Mouse (Mus musculus): Measurements from ENCODE around the gene Dydc2. TPM values are rescaled to one million over a fixed set of nuclear protein-coding genes. Genes with fewer than 3 reads are reported as not detected.

Gene Dydc2
- polyA plus RNA-seq, 2 experiments from 2014 or later = not detected

DNA sequence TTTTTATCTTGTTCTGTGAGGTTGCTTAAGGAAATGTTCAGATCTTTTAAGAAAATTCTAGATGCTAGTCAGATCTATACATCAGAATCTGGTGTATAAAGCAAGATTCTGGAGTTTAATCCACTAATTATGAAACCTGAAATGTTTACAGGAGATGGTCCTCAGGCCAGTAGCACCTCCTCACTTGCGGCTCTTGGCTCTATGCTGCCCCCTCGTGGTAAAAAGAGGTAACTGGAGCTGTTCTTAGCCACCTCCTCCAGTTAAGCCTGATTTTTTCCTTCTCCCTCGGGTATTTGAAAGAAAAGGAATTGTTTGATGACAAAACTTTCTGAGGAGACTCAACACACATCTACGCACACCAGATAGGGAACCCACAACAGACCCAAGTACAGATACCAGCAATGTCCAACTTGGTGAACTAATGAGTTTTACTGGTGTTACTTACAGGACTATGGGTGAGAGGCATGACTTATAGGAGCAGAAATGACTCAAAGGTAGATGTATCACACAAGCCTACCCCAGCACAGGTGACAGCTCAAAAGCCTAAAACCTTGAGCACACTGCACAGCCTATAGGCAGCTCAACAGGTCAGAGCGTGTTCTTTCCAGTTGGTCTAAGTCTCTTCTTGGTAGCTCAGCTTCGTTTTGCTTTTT is 33.7 kb downstream of the Dydc2 start:
- peak; percentile 68 for ATAC-seq

DNA sequence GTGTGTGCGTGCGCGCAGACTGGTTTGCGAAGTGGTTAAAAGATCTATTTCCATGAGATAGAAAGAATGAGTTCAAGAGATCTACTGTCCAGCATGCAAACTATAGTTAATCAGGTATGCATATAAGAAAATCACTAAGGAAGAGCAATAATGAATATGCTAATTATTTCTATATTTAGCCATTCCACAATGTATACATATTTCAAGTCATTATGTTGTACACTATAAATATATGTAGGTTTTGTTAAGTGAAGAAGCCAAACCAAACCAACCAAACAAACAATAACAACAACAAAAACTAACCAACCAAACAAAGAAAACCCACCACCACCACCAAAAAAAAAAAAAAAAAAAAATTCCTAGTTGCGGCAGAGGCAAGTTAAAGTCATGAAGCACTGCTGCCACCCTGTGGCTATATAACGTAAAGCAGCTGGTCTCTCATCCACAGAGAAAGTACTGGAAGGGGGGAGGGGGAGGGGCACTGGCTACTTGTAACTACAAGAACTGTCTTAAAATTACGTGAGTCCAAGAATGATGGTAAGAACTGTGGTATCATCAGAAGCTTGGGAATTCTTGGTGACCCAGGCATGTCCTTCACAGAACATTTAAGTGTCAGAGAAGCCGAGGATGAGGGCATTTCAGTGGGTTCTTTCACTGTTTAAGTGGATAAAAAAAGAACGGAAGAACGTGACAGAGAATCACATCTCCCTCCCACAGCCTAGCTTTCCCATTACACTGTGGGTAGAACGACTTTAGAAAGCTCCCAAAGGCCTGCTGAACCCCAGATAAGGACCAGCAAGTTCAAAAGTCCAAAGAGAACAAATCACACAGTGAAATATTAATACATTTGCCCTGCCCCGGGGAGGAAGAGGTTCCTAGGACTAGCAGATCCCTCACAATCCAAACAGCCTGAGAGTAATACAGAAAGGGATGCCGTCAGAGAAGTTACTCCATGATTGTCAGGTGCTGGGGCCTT is 35.6 kb downstream of the Dydc2 start:
- ATAC-seq = peak; percentile 69

DNA sequence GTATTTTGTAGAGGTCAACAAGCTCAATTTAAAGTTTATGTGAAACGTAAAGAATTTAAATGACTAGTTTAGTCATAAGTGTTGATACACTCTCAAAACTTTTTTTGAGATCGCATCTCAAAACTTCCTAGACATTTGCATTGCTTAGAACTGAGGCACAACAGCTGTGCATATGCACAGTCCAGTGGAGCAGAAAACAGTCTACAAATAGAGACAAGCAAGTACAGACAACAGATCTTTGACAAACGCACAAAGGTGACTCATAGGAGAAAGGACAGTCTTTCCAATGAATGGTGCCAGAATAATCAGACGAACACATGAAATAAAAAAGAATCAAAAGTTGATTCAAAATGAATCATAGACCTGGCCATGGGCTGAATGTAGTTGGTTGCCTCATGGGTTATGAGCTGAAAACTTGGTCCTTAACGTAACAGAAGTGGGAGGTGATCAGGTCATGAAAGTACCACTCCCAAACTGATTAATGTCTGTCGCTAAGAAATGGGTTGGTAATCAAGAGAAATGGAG is 38.0 kb downstream of the Dydc2 start:
- no peak for ATAC-seq

DNA sequence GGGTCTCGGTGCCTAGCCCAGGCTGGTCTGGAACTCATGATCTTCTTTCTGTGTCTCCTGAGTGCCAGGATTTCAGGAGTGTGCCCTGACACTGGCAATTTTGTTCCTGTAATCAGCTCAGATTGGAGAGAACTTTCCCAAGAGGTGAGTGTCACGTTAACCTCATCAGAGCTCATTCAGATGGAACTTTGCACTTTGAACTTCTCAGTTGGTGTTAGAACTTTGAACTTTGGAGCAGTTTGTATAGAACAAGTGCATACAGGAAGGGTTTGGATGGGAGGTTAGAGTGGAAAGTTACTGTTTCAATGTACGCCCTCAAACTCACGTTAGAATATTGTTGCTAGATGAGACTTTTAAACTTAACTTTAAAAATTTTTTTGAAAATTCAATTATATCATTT is 39.7 kb downstream of the Dydc2 start:
- ATAC-seq = no peak

DNA sequence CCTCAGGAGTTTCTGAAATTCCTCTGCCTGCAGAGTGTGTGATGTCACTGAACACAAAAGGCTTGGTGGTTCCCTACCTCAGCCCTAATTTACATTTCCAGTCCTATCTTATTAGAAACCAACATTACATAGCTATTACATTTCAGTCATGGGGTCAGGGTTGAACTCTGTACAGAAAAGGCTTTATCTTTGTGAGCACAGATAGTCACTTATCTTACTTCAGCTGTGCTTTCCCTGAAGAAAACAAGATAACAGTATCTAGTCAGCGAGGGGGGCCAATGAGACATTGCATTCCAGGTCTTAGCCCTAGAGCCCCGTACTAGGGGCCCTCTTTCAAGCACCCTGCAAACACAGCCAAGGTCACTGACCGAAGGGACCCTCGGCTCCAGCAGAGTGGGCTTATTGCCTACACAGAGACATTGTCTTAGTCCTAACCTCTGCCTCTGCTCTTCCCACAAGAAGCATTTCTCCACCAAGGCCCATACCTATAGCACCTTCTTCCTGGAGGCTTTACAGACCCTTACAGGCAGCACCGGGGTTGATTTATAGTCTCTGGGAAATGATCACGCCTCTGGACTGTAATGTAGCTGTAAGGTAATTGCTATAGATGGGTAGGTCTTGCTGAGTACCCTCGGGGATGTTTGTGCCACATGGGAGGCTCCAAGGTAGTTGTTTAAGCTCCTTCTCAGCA is 43.3 kb downstream of the Dydc2 start:
- no peak for ATAC-seq

DNA sequence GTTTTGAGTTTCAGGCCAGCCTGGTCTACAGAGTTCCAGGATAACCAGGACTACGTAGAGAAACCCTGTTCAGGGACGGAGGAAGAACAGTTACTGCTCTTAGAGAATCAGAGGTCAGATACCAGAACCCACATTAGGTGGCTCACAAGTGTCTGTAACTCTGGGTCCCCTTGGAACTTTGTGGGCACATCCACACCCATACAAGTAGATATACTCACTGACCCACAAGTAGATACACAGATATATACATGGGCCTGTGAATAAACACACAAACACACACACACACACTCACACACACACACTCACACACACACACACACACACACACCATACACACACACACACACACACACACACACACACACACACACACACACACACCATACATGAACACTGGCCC is 43.9 kb downstream of the Dydc2 start:
- no peak for ATAC-seq

DNA sequence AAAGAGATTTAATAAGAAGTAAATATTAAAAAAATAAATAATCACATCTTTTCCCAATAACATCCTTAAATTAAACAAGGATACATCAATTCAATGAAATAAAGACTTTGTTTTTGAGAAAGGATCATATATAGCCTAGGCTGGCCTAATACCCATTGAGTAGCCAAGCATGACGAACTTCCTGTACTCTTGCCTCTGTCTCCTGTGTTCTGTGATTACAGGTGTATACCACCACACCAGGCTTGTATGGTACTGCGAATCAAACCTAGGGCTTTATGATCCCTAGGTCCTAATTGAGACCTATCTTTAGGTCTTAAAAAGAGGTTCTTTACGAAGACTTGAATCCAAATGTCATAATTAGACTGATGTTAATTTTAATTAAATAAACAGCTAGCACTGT is 47.8 kb downstream of the Dydc2 start:
- ATAC-seq = no peak

DNA sequence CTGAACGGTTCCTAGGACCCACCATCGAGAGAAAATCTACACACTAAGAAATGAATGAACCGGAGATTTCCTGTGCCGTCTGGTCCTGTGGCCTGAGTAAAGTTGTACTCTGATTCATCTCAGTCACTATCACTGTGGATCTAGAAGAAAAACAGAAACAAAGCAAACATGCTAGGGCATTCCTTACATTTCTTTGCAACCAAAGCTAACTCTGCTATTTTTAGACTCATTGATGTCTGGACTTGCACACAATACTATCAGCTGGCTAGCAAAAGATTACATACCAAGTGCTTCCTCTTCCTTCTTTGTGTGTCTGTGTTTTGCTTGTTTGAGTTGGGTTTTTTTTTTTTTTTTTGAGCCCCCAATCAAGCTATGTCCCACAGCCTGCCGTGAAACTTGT is 51.5 kb downstream of the Dydc2 start:
- ATAC-seq = no peak

DNA sequence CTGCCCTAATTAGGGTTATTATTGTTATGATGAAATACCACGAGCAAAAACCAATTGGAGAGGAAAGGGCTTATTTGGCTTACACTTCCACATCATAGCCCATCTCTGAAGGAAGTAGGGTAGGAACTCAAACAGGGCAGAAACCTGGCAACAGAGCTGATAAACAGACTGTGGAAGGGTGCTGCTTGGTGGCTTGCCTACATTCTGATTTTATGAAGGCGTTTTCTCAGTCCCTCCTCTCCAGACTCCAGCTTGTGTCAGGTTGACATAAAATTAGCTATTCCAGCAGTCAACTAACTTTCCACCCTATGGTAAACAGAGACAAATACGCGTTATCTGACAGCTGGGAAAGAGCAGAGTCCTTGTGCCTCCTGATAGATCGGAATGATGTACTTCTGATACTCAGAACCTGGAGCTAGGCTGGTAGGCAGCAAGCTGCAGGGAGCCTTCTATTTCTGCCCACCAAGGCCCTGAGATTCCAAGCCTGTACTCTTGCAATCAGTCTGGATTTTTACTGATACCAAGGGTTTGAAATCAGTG is 54.2 kb downstream of the Dydc2 start:
- no peak for ATAC-seq

DNA sequence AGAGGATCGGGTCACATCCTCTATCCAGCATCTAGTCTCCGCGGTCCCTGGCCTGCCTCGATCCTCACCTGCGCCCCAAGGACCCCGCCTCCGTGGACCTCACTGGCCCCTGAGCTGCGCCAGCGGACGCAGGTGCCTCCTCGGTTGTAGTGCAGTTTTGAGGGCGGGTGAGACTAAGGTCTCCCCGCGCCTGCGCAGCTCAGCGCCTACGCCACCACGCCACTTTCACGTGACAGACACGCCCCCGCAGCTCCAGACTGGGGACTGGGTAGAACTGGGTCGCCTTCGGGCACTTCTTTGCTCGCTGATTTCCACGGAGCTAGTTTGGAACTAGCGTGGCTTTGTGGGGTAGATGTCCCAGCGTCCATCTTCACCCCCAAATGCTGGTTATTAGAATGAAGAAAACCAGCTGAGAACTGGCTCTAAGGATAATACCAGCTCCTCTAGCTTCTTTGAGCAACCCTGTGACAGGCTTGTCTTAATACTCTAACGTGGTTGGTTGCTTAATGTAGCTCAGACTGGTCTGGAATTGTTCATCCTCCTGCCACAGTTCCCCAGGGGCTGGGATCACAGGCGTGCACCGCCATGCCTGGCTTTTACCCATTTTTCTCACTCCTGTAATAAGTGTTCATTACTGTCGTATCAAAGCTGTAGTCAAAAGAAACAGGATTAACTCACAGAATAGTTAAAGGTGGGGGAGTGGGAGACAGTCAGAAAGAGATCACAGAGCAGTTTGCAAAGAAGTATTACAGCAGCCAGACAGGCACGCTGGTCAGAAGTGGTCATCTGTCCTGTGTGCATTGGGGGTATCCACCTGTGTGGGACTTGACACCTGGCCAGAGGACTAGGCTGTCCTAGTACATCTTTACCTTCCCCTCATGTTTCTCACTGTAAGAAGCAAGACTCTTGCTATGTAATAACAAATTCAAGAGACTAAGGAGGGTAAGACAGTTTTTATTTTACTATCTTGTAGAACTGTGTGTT is 55.1 kb downstream of the Dydc2 start, which contains the start of gene Fam213a:
Gene Fam213a (minus strand): TSS at position 159 of the 984 bp plus-strand sequence.
- ATAC-seq = peak; percentile 96

DNA sequence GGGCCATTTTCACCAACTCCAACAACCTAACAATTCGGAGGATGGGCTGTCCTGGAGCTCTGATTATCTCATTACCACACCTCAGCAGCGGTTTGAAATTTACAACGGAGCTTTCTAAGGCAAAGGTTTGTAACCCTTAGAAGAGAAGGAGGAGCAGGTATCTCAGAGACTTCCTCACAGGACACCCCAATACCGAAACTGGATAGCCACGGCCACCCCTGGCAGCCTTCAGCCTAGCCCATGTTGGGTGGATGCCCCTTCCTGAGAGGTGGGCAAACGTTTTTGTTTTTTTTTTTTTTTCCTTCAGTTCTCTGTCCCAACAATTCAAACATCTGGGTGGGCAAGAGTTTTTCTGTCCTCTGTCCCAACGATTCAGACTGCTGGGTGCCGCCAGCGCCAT is 55.9 kb downstream of the Dydc2 start:
- ATAC-seq = no peak

DNA sequence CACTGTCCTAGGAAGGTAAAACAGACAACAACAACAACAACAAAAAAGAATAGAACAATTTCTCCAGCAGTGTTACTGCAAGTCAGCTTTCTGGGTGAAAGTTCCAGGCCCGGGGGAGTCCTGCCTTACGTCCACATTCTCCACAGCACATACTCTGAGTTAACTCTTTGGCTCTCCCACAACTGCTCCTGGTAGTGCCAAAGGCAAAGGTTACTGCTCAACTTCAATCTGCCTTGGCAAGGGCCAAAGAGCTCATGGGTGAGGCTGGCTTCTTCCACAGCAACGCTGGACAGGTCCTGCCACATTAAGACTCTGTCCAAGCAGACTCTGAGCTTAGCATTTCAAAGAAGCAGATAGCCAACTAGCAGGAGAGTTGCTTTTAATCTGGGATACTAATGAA is 57.1 kb downstream of the Dydc2 start:
- ATAC-seq = no peak

DNA sequence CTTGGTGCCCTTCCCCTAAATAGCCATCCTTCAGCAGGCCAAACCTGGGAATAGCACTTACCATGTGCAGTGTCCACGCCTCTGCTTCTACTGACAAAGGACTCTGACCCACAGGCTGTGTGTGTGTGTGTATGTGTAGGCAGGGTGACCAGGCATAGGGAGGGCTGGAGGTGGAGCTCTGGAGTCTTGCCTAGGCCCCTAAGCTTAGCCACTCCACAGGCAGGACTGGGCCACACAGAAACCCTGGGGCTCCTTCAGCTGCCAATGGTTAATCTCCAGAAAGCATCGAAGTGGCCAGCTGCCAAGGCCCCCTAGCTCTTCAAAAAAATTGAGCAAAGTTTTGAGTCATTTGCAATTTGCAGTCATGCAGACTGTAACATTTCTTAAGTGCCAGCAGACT is 60.9 kb downstream of the Dydc2 start:
- no peak for ATAC-seq

DNA sequence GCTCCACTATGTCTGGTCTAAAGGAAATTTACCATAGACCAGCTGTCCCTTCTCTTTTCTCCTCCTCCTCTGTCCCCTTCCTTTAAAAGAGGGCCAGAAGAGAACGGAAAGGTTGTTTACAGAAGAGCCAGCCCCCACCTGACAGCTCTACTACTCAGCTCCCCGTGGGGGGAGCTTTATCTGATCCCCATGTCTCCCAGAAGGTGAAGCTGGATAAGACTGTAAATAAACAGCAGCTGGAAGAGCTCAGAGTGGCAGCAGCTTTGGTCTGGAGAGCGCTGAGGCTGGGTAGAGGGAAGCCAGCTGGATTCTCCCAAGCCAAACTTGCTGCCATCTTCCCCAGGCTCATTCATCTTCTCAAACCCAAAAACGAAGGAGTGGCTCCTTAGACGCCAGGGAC is 61.4 kb downstream of the Dydc2 start:
- ATAC-seq = no peak

DNA sequence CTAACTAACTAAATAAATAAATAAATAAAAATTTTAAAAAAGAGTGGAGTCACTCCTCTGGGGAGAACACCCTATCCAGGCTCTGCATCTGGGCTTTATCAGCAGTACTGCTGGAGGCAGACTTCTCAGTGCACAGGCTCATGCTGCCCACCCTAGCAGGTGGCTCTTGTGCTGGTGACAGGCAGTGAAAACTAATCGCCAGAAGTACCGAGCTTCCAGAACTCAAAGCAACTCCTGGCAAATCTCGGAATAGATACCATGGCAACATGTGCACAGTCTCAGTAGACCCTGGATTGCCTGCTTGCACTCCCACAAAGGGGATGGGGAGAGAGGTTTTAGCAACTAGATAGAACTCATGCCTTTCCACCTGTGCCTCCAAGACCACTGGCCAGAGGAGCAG is 62.1 kb downstream of the Dydc2 start:
- no peak for ATAC-seq

DNA sequence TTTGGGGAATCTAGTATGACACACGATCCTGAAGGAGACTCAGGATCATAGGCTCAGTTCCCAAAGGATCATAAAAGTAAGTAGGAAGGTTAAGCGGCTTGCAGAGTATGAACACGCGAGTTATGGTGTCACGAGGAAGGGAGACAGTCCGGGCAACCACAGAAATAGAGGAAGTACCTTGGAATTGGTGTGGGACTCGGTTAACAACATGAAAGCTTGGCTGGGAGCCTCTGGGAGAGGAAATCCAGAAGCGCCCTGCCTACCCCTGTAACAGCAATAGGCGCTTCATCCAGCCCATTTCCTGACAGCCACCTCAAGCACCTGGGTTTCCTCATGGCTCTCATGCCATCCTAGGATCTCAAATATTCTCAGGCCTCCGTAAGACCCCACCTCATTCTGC is 62.7 kb downstream of the Dydc2 start:
- no peak for ATAC-seq

DNA sequence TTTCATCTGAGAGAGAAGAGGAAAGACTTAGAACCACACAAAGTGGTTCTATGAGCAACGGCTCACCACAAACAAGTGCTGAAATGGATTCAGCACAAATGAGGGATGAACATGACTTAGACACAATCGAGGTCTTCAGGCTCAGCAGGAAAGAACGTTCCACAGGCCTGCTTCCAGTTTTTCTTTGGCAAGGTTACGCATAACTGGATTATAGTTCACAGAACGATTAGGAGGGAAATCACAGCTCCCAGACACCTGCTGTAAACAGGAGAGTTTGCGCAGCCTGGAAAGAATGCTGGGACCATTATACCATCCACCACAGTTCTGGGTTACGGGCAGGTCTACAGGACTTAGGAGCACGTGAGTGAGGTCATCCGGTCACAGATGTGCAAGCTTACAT is 63.3 kb downstream of the Dydc2 start:
- no peak for ATAC-seq

DNA sequence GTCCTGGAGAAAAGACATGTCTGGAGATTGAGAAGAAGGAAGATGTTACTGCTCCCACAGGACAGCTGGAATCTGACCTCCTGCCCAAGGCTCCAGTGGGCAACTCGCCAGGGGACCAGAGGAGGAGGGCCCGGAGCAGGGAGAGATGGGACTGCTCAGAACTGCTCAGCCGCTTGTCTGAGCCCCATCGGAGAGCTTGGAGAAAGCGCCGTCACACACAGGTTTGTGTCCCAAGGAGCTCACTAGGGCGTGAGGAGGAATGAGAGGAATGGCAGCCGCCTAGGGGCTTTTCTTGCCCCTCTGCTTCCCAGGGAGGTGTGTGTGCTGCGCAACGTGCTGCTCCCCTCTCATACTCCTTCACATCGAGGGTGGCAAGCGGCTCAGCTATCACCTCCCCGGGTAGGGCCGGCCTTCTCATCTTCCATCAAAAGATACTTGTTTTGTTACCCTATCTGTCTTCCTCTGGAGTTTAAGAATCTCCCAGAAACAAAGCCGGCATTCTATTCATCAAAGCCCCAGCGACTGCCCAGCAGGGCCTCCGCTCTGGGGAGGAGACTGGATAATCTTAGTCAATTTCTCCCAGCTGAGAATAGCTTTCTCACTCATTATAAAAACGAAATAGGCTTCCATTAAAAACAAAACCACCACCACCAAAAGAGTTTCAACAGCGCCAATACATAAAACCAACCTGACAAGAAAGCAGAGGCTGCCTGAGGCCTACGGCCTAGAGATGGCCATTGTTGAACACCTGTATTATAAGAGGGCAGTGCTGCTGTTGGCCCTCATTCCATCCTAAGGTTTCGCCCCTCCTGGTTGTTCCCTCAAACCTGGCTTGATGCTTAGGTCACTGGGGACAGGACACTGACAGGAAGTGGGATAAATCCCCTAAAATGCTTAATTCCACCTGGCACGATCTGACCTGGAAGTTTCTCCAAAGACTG is 64.5 kb downstream of the Dydc2 start:
- no peak for ATAC-seq

DNA sequence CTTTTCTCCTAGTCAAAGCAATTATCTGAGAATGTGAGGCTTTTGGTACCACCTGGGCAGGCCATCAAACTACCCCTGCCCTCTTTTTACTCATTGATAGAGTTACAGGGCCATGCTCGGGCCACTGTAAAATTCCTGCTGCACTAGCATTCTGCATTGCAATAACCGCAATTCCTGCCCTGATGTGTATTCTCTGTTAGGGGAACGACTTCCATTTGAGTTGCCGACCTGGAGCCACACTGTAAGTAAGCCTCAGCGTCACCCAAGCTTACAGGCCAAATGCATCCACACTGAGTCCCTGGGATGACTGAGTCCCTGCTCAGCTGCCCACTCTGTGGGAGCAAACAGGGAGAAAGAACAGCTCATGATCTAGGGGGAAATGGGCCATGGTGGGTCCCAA is 67.4 kb downstream of the Dydc2 start:
- ATAC-seq = no peak

DNA sequence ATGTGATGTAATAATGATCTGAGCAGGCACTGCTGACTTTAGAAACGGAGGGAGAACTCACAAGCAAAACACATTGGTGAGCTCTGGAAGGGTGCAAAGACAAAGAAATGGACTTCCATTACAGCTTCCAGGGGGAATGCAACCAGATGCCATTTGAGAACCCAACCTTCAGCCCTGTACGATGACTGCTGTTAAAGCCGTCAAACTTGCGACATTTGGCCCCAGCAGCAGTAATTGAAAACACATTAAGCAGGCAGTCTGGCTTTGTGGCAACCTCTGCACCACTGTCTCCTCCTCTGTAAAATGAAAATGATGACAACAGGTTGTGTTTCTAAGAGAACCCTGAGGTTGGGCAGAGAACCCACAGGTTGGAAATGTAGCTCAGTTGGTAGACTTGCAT is 68.2 kb downstream of the Dydc2 start:
- no peak for ATAC-seq

Data from activated CD4-positive, CD25-positive, alpha-beta regulatory T cell, adult 4 months (primary cell).